Mouse (Mus musculus): Measurements from ENCODE around the gene Gm38655. TPM values are rescaled to one million over a fixed set of nuclear protein-coding genes. Genes with fewer than 3 reads are reported as not detected.
"Not testable (repeated sequence)": the region's sequence is repeated elsewhere in the genome, so short reads cannot be mapped to it uniquely, and the experiment has no call there.

The Gm38655 gene
- polyA plus RNA-seq, 1 experiment = 6.9 TPM

DNA sequence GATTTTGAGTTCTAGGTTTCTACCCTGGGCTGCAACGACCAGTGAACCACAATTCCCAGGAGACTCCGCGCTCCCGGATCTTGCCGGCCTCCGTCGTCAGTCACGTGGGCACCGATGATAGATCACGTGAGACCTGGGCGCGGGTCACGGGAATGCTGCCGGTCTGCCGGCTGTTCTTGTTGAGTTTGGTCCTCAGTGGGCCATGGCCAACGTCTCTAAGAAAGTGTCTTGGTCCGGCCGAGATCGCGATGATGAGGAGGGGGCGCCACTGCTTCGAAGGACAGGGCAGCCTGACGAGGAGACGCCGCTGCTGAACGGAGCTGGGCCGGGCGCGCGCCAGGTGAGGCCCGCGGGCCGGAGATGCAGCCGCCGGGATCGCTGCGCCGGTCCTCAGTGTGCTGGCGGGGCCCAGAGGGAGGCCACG is 42.0 kb downstream of the Gm38655 start, which contains the start of gene Clcn7:
Clcn7 (plus strand) TSS at position 117 of the 424 bp plus-strand sequence.
- H3K4me1 ChIP-seq (ENCODE audit: control insufficient read depth, insufficient read depth, low read length) = peaks cover 8% of the 10 kb centered on the region; the same call in 1 of the 2 replicates
- peak; percentile 91 for DNase-seq
- TF ChIP-seq CTCF (IDR thresholded peaks at IDR 0.05; ENCODE audit: insufficient read depth, low read length) (no peak), POLR2A (IDR thresholded peaks at IDR 0.05; ENCODE audit: borderline replicate concordance, extremely low read depth, low read depth, low read length) (peak; percentile 80; the same call in 1 of the 2 replicates)
- WGBS = under 1% methylated on average over 40 of the region's 40 CpGs
- H3K4me3 ChIP-seq (replicated peaks; ENCODE audit: extremely low read depth, low read depth, low read length) = peak within 1 kb of the TSS; percentile 75

DNA sequence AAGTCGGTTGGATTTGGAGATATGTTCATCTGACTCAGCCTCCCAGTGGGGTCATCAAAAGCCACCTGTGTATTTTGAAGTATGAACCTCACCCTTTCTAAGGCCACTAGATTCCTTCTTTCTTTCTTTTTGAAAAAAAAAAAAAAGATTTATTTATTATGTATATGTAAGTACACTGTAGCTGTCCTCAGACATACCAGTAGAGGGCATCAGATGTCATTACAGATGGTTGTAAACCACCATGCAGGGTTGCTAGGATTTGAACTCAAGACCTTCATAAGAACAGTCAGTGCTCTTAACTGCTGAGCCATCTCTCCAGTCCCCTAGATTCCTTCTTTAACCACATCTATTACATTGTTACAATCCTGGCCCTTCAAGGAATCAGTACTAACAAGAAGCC is 45.2 kb downstream of the Gm38655 start:
- TF ChIP-seq POLR2A (IDR thresholded peaks at IDR 0.05; ENCODE audit: borderline replicate concordance, extremely low read depth, low read depth, low read length) (no peak), CTCF (IDR thresholded peaks at IDR 0.05; ENCODE audit: insufficient read depth, low read length) (no peak)
- Histone ChIP-seq H3K4me1 (ENCODE audit: control insufficient read depth, insufficient read depth, low read length) (peaks cover 8% of the 10 kb centered on the region; the same call in 1 of the 2 replicates), H3K4me3 (replicated peaks; ENCODE audit: extremely low read depth, low read depth, low read length) (no peak overlapping the region)
- no peak for DNase-seq
- WGBS = 83% methylated on average over 1 of the region's 1 CpGs

DNA sequence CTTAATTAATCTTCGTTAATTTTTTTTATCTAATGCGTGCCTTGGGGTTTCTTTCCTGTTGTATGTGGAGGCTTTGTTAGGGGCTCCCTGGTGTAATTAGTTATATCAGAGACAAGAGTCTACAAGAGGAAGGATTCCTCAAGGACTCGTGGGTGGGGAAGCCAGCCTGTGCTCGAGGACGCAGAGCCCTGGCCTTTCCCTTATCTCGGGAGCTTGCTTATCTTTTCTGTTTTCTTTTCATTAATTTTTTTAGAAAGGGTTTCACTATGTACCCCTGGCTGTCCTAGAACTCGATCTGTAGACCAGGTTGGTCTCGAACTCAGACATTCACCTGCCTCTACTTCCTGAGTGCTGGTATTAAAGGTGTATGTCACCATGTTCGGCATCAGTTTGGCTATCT is 47.6 kb downstream of the Gm38655 start:
- 57% methylated on average over 9 of the region's 9 CpGs for WGBS
- DNase-seq = no peak
- TF ChIP-seq POLR2A (IDR thresholded peaks at IDR 0.05; ENCODE audit: borderline replicate concordance, extremely low read depth, low read depth, low read length) = no peak
- no peak for TF ChIP-seq CTCF (IDR thresholded peaks at IDR 0.05; ENCODE audit: insufficient read depth, low read length)
- Histone ChIP-seq H3K4me3 (replicated peaks; ENCODE audit: extremely low read depth, low read depth, low read length) (no peak overlapping the region), H3K4me1 (ENCODE audit: control insufficient read depth, insufficient read depth, low read length) (no peaks in the 10 kb centered on the region)

DNA sequence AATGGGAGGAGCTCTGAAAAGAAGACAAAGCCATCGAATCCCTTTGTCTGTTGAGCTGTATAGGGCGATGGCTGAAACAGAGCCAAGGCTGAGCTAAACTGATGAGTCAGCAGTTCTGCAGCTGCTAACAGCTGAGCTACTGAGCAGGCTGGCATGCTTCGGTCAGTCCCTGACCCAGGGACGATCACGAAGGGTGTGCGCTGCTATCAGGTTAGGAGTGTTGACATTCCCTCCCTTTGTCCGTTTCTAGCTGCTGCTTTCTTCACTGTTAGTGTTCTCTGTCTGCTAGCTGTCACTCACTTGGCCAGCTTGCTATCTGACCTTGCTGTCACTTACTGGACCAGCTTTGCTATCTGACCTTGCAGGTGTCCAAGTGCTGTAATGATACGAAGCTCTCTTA is 48.2 kb downstream of the Gm38655 start:
- TF ChIP-seq CTCF (IDR thresholded peaks at IDR 0.05; ENCODE audit: insufficient read depth, low read length) = no peak
- no peak for TF ChIP-seq POLR2A (IDR thresholded peaks at IDR 0.05; ENCODE audit: borderline replicate concordance, extremely low read depth, low read depth, low read length)
- no peak for DNase-seq
- no peaks in the 10 kb centered on the region for H3K4me1 ChIP-seq (ENCODE audit: control insufficient read depth, insufficient read depth, low read length)
- WGBS = 29% methylated on average over 8 of the region's 8 CpGs
- H3K4me3 ChIP-seq (replicated peaks; ENCODE audit: extremely low read depth, low read depth, low read length) = no peak overlapping the region

DNA sequence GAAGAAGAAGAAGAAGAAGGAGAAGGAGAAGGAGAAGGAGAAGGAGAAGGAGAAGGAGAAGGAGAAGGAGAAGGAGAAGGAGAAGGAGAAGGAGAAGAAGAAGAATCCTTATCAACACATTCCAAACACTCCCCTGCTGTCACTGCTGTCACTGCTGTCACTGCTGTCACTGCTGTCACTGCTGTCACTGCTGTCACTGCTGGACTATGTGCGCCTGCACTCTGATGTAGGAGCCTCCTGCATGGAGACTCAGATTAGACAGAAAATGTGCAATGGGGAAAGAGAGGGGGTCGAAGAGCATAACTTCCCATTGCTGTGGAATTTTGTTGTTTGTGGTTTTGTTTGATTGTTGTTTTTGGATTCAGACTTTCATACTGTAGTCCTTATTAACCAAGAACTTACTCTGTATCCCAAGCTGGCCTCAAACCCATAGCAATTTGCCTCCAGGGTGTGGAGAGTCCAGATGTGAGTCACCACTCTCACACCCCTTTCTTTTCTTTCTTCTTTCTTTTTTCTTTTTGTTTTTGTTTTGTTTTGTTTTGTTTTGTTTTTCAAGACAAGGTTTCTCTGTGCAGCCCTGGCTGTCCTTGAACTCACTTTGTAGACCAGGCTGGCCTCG is 49.7 kb downstream of the Gm38655 start:
- not testable (repeated sequence) for H3K4me3 ChIP-seq (replicated peaks; ENCODE audit: extremely low read depth, low read depth, low read length); H3K4me1 ChIP-seq (ENCODE audit: control insufficient read depth, insufficient read depth, low read length); DNase-seq
- WGBS = 75% methylated on average over 3 of the region's 3 CpGs

DNA sequence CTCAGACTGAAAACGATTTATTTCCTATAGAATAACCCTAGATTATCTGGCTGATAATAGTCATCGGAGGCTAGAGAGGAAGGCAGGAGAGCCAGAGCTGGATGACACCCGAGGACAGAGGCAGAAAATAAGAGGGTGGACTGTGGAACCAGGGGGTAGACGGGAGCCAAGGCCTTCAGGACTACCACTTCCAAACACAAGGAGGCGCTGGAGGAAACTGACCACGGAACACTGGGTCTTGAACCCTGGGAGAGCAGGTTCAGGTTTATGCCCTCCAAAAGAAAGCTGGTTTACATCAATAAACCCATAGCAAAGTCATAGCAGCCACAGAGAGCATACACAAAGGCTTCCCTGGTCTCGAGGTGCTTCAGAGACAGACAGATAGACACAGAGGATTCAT is 51.3 kb downstream of the Gm38655 start:
- 22% methylated on average over 7 of the region's 7 CpGs for WGBS
- H3K4me3 ChIP-seq (replicated peaks; ENCODE audit: extremely low read depth, low read depth, low read length) = no peak overlapping the region
- DNase-seq = peak; percentile 16
- TF ChIP-seq POLR2A (IDR thresholded peaks at IDR 0.05; ENCODE audit: borderline replicate concordance, extremely low read depth, low read depth, low read length) (no peak), CTCF (IDR thresholded peaks at IDR 0.05; ENCODE audit: insufficient read depth, low read length) (peak; percentile 62)
- no peaks in the 10 kb centered on the region for H3K4me1 ChIP-seq (ENCODE audit: control insufficient read depth, insufficient read depth, low read length)

Other genes starting within 250 kb of the Gm38655 start
- gene Mapk8ip3, start 238.5 kb downstream of the Gm38655 start, polyA plus RNA-seq (2012; rRNA removed) = 110 and 119 TPM in 2 replicates
- gene Jpt2, start 214.8 kb downstream of the Gm38655 start, polyA plus RNA-seq (2012; rRNA removed) = 6.1 and 10.2 TPM in 2 replicates
- 16.4 and 18.0 TPM in 2 replicates for gene Cramp1l, start 159.7 kb downstream of the Gm38655 start, polyA plus RNA-seq (2012; rRNA removed)
- gene Ift140, start 159.4 kb downstream of the Gm38655 start, polyA plus RNA-seq (2012; rRNA removed) = 9.1 and 11.1 TPM in 2 replicates
- 340 and 393 TPM in 2 replicates for gene Tmem204, start 91.9 kb downstream of the Gm38655 start, polyA plus RNA-seq (2012; rRNA removed)
- gene Telo2, start 59.5 kb downstream of the Gm38655 start, polyA plus RNA-seq (2012; rRNA removed) = 17.9 and 19.2 TPM in 2 replicates
- not detected in 2 replicates for gene Ptx4, start 54.7 kb downstream of the Gm38655 start, polyA plus RNA-seq (2012; rRNA removed)
- gene Clcn7, start 42.1 kb downstream of the Gm38655 start, polyA plus RNA-seq (2012; rRNA removed) = 35.3 and 44.6 TPM in 2 replicates
- not detected in 2 replicates for gene Ccdc154, start 13.0 kb downstream of the Gm38655 start, polyA plus RNA-seq (2012; rRNA removed)
- gene BC003965, start 9.1 kb upstream of the Gm38655 start, polyA plus RNA-seq (2012; rRNA removed) = 9.4 and 10.2 TPM in 2 replicates
- gene Unkl, start 12.9 kb upstream of the Gm38655 start, polyA plus RNA-seq (2012; rRNA removed) = 29.8 and 32.0 TPM in 2 replicates
- 46.3 and 55.6 TPM in 2 replicates for gene Gnptg, start 64.7 kb upstream of the Gm38655 start, polyA plus RNA-seq (2012; rRNA removed)
- 16.9 TPM in 2 replicates for gene Tsr3, start 64.7 kb upstream of the Gm38655 start, polyA plus RNA-seq (2012; rRNA removed)
- gene Baiap3, start 80.9 kb upstream of the Gm38655 start, polyA plus RNA-seq (2012; rRNA removed) = 23.8 and 28.3 TPM in 2 replicates
- 138 and 178 TPM in 2 replicates for gene Ube2i, start 99.2 kb upstream of the Gm38655 start, polyA plus RNA-seq (2012; rRNA removed)
- 0.27 and 0.46 TPM in 2 replicates for gene Prss34, start 122.9 kb upstream of the Gm38655 start, polyA plus RNA-seq (2012; rRNA removed)
- not detected in 2 replicates for gene Prss28, start 133.2 kb upstream of the Gm38655 start, polyA plus RNA-seq (2012; rRNA removed)
- gene Prss29, start 143.2 kb upstream of the Gm38655 start, polyA plus RNA-seq (2012; rRNA removed) = not detected in 2 replicates
- gene Tpsab1, start 170.1 kb upstream of the Gm38655 start, polyA plus RNA-seq (2012; rRNA removed) = 0.27 and 0.32 TPM in 2 replicates
- gene Tpsb2, start 190.8 kb upstream of the Gm38655 start, polyA plus RNA-seq (2012; rRNA removed) = 6.4 and 6.5 TPM in 2 replicates
- gene Tpsg1, start 193.8 kb upstream of the Gm38655 start, polyA plus RNA-seq (2012; rRNA removed) = 0.17 and 0.65 TPM in 2 replicates

All from lung, adult 2 months (tissue).